Mouse (Mus musculus): ENCODE measurements at regions not wholly inside any gene's neighbourhood (a gene's known extent, or its start where the extent isn't known, plus 50 kb on each side); places are given as distances from the start of the nearest gene placed in this dataset.

DNA sequence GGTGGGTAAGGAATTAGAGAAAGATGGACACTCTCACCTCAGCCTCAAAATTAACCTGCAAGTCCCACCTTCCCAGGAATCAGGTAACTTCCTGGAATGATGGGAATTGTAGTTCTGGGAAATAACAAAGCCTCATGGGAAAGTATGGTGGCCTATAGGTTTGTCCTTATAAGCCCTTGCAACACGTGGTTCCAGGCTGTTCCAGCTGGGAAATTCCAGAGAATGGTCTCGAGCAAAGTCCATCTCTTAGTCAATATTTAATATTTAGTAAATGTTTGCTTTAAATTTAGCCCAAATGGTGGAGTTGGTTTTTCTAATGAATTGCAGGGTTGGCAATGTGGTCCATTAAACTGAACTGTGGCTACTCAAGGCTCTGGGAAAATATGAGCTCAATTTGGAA is 150.5 kb downstream of the Trim29 start:
- no peak overlapping the region for H3K4me3 ChIP-seq (ENCODE audit: insufficient read depth, low read depth, low read length)
- no peak overlapping the region for H3K27ac ChIP-seq (ENCODE audit: insufficient read depth, low read depth, low read length)
- H3K4me1 ChIP-seq (ENCODE audit: control insufficient read depth, insufficient read depth, low read length), result no peaks in the 10 kb centered on the region
- TF ChIP-seq POLR2A (IDR thresholded peaks at IDR 0.05; ENCODE audit: insufficient read depth, low read depth, low read length), result no peak
- TF ChIP-seq CTCF (IDR thresholded peaks at IDR 0.05; ENCODE audit: insufficient read depth, low read depth, low read length), result no peak
- 80% methylated on average over 2 of the region's 2 CpGs for WGBS

DNA sequence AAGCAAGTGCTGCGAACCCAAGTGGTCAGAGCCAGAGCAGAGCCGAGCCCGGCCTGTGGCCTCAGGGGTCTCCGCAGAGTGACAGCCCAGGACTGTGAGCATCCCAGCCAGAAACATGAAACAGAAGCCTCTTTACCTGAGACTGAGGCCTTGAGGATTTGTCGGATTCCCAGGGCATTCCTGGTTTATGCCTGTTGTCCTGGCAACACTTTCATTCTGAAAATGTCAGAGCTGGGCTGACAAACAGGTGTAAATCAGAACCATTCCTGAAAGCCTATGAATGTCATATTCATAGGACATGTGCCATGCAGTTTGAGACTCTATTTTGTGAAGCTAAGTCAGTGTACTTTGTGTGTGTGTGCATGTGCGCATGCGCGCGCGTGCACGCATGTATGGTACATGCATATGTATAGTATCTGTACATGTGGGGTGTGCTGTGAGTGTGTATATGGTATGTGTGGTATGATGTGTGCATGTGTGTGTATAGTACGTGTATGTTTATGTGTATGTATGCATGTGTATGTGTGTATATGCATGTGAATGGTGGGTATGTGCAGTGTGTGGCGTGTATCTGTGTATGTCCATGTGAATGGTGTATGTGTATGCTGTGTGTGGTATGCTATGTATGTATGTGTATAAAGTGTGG is 152.9 kb downstream of the Trim29 start:
- no peak overlapping the region for H3K27ac ChIP-seq (ENCODE audit: insufficient read depth, low read depth, low read length)
- no peak overlapping the region for H3K4me3 ChIP-seq (ENCODE audit: insufficient read depth, low read depth, low read length)
- H3K4me1 ChIP-seq (ENCODE audit: control insufficient read depth, insufficient read depth, low read length), result no peaks in the 10 kb centered on the region
- TF ChIP-seq CTCF (IDR thresholded peaks at IDR 0.05; ENCODE audit: insufficient read depth, low read depth, low read length), result no peak
- TF ChIP-seq POLR2A (IDR thresholded peaks at IDR 0.05; ENCODE audit: insufficient read depth, low read depth, low read length), result no peak
- 95% methylated on average over 13 of the region's 13 CpGs for WGBS

DNA sequence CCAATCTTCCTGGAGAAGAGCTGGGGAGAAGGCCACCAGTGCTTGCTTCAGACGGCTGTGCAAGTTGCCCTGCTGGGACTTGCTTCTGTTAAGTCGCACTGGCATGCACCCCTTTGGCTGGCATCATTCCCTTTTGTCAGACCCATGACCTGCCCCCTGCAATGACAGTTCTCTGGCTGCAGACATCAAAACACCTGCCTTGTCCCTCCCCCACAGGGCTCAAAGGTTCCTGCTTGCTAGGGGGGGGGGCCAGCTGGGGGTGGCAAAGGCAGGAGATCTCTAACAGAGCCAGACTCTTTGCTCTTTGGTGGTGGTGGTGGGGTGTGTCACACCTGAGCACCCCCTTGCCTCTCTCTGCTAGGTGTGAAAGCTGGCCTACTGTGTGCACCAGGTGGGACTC is 154.5 kb downstream of the Trim29 start:
- Histone ChIP-seq H3K4me3 (ENCODE audit: insufficient read depth, low read depth, low read length) (no peak overlapping the region), H3K27ac (ENCODE audit: insufficient read depth, low read depth, low read length) (no peak overlapping the region), H3K4me1 (ENCODE audit: control insufficient read depth, insufficient read depth, low read length) (no peaks in the 10 kb centered on the region)
- WGBS, result 85% methylated on average over 2 of the region's 2 CpGs
- TF ChIP-seq CTCF (IDR thresholded peaks at IDR 0.05; ENCODE audit: insufficient read depth, low read depth, low read length), result no peak
- no peak for TF ChIP-seq POLR2A (IDR thresholded peaks at IDR 0.05; ENCODE audit: insufficient read depth, low read depth, low read length)

DNA sequence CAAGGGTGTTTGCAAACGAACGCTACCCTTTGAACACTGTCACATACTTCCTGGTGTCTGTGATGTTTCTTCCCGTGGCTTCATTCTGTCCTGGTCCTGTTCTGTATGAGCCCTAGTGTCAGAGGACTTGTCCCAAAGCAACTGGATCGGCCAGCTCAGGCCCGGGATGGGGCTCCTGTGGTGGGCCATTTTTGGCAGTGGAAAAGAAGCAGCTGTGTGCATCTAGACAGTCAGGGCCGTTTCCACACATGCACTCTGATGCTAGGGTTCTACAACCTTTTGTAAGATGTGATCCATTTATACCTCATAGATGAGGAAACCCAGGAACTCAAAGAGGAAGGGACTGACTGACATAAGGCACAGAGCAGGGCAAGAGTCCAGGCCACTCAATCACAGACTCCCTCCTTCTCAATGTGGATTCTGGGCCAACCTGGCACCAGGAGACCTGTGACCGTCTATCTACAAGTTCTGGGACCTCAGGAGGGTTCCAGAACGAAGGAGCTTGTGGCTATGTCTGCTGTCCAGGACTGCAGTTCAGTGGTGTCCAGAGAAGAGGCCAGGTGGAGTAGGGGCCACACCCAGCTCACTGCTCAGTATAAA is 155.2 kb downstream of the Trim29 start:
- TF ChIP-seq CTCF (IDR thresholded peaks at IDR 0.05; ENCODE audit: insufficient read depth, low read depth, low read length), result no peak
- no peak for TF ChIP-seq POLR2A (IDR thresholded peaks at IDR 0.05; ENCODE audit: insufficient read depth, low read depth, low read length)
- Histone ChIP-seq H3K27ac (ENCODE audit: insufficient read depth, low read depth, low read length) (no peak overlapping the region), H3K4me3 (ENCODE audit: insufficient read depth, low read depth, low read length) (no peak overlapping the region), H3K4me1 (ENCODE audit: control insufficient read depth, insufficient read depth, low read length) (no peaks in the 10 kb centered on the region)
- WGBS, result 89% methylated on average over 8 of the region's 8 CpGs

DNA sequence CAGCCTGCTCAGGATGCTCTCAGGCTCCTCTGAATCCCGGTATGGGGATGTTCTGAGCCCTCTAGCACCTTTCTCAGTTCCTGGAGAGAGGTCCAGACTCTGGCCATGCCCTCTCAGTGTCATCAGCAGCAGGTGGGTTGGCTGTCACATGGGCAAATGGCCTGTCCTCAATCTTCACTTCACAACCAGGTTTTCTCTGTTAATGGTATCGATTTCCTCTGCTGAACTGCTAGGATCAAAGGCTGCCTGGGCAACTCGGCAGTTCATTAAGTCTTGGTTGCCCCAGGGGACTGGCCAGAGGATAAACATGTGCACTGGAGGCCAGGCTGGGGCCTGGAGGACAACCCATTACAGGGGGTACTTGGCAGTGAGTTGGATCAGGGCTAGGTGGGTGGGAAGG is 156.2 kb downstream of the Trim29 start:
- WGBS, result 84% methylated on average over 3 of the region's 3 CpGs
- no peak overlapping the region for H3K27ac ChIP-seq (ENCODE audit: insufficient read depth, low read depth, low read length)

DNA sequence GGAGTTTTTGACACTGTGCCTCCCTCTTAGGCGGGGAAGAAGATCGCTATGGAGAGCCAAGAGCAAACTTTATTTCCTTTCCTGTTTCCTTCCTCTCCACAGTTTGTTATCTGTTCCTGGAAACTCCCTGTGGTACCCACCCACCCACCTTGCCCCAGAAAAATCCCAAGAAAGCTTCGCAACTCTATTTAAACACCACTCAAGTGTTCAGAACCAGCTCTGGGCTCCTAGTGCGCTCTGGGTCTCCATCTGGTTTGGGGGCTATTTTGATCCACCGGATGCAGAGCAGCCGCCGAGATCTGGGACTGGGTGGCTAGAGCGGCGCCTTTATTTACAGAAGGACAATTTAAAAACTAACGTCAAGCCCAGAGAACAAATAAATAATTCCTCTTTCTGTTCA is 158.6 kb downstream of the Trim29 start:
- Histone ChIP-seq H3K4me1 (ENCODE audit: control insufficient read depth, insufficient read depth, low read length) (peaks cover 8% of the 10 kb centered on the region), H3K4me3 (ENCODE audit: insufficient read depth, low read depth, low read length) (no peak overlapping the region), H3K27ac (ENCODE audit: insufficient read depth, low read depth, low read length) (no peak overlapping the region)
- TF ChIP-seq CTCF (IDR thresholded peaks at IDR 0.05; ENCODE audit: insufficient read depth, low read depth, low read length) (no peak), POLR2A (IDR thresholded peaks at IDR 0.05; ENCODE audit: insufficient read depth, low read depth, low read length) (no peak)
- WGBS, result 92% methylated on average over 10 of the region's 10 CpGs

More for the DNA sequence above, 156.2 kb downstream of the Trim29 start:
- Histone ChIP-seq H3K4me1 (ENCODE audit: control insufficient read depth, insufficient read depth, low read length) (no peaks in the 10 kb centered on the region), H3K4me3 (ENCODE audit: insufficient read depth, low read depth, low read length) (no peak overlapping the region)
- TF ChIP-seq CTCF (IDR thresholded peaks at IDR 0.05; ENCODE audit: insufficient read depth, low read depth, low read length) (no peak), POLR2A (IDR thresholded peaks at IDR 0.05; ENCODE audit: insufficient read depth, low read depth, low read length) (no peak)

DNA sequence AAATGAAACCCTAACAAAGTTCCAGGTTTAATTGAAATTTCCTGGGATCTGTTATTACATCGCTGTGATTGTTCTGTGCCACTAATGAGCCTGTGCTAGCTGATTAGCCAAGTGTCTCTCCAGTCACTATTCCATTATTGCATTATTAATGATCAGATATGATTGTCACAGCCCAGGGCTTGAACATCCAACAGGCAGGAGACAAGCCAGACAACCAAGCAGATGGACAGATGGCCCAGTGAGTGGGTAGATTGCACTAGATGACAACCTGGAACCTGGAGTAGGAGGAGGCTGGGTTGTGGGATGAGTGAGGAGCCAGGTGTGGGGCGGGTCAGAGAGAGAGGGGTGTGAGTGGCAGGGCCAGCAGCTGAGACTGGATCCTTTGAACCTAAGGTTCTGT is 161.6 kb downstream of the Trim29 start:
- TF ChIP-seq CTCF (IDR thresholded peaks at IDR 0.05; ENCODE audit: insufficient read depth, low read depth, low read length), result no peak
- TF ChIP-seq POLR2A (IDR thresholded peaks at IDR 0.05; ENCODE audit: insufficient read depth, low read depth, low read length), result no peak
- Histone ChIP-seq H3K4me1 (ENCODE audit: control insufficient read depth, insufficient read depth, low read length) (peaks cover 8% of the 10 kb centered on the region), H3K4me3 (ENCODE audit: insufficient read depth, low read depth, low read length) (no peak overlapping the region), H3K27ac (ENCODE audit: insufficient read depth, low read depth, low read length) (no peak overlapping the region)
- 87% methylated on average over 2 of the region's 2 CpGs for WGBS

DNA sequence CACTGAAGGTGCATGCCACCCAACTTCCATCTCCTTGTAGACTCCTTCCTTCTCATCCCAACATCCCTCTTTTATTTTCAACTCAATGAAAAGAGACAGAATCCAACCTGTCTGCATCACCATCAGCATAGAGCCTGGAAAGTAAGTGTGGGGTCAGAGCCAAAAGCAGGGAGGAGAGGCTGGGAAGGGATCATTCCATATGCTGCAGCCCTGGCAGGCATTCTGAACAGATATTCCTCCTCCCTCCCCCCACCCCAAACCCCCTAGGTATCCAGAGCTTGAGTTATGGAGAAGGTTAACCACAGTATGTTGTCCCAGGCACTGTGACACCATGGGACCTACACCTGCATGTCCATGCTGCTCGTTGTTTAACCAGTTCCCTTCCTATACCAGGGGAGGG is 162.5 kb downstream of the Trim29 start:
- TF ChIP-seq POLR2A (IDR thresholded peaks at IDR 0.05; ENCODE audit: insufficient read depth, low read depth, low read length), result no peak
- TF ChIP-seq CTCF (IDR thresholded peaks at IDR 0.05; ENCODE audit: insufficient read depth, low read depth, low read length), result no peak
- H3K4me3 ChIP-seq (ENCODE audit: insufficient read depth, low read depth, low read length), result no peak overlapping the region
- WGBS, result 55% methylated on average over 1 of the region's 1 CpGs
- H3K27ac ChIP-seq (ENCODE audit: insufficient read depth, low read depth, low read length), result no peak overlapping the region
- peaks cover 8% of the 10 kb centered on the region for H3K4me1 ChIP-seq (ENCODE audit: control insufficient read depth, insufficient read depth, low read length)

DNA sequence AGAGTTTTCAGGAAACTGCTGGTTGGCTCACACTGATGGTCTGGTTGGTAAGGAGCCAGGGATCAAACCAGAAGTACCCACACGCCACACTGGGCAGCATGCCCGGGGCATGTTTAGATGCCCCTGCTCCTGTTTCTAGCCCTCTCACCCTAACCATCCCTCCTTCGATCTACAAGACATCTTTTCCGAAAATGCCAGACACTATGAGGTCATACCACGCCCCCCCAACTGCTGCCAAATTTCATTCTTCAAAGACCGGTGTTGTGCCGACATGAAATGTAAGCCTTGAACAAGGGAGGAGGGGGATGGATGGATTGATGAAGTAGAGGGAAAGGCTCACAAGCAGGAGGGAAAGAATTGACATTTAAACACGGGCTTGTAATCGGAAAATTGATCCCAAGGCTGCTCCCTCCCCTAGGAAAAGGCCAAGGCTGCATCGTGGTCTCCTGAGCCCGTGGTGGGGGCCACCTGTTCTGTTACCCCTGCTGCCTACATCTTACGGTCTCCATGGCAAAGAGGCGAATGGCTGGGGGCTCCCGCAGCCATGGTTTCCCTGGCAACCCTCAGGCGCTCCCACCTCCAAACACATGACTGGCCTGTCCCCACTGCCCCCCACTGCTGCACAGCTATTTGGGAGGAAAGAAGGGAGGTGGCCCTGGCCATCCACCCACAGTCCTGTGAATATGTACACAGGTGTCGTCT is 163.1 kb downstream of the Trim29 start:
- Histone ChIP-seq H3K4me1 (ENCODE audit: control insufficient read depth, insufficient read depth, low read length) (peaks cover 8% of the 10 kb centered on the region), H3K27ac (ENCODE audit: insufficient read depth, low read depth, low read length) (no peak overlapping the region), H3K4me3 (ENCODE audit: insufficient read depth, low read depth, low read length) (no peak overlapping the region)
- 36% methylated on average over 16 of the region's 16 CpGs for WGBS
- TF ChIP-seq CTCF (IDR thresholded peaks at IDR 0.05; ENCODE audit: insufficient read depth, low read depth, low read length) (no peak), POLR2A (IDR thresholded peaks at IDR 0.05; ENCODE audit: insufficient read depth, low read depth, low read length) (no peak)
